Mouse (Mus musculus): ENCODE measurements around the gene Wwtr1. TPM values are rescaled to one million over a fixed set of nuclear protein-coding genes. Genes with fewer than 3 reads are reported as not detected.

The Wwtr1 gene
- total RNA-seq, 2 experiments from 2014 or later, result 12.0 to 12.4 TPM

- no peak overlapping the region for H3K4me3 ChIP-seq
- DNase-seq (ENCODE audit: extremely low spot score in 1 of 2, low spot score in 2 of 2), result no peak
- intact Hi-C loops (cut with DNase I), result no loop called here
- TF ChIP-seq CTCF (IDR thresholded peaks at IDR 0.05), result no peak
- H3K27ac ChIP-seq, result no peak overlapping the region
Measured at GRCm38 (mm10) chr3:57428682-57429464, 146.8 kb downstream of the Wwtr1 start.

DNA sequence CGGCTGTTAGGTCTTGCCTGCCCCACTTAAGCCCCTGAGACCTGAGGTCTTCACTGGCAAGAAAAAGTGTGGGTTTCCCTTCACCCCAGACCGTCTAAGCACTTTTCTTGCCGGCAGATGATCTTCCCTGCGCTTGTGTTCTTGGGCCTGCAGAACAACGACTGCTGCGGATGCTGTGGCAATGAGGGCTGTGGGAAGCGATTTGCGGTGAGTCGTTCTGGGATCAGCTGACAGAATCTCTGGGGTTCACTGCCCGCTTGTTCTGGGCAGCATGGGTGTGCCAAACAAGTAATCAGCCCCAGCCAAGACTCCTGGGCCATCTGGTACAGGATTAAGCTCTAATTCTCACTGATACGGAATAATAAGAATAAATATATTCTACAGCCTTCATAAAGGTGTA is 149.4 kb downstream of the Wwtr1 start:
- Histone ChIP-seq H3K4me3 (no peak overlapping the region), H3K27ac (no peak overlapping the region)
- DNase-seq (ENCODE audit: extremely low spot score in 1 of 2, low spot score in 2 of 2), result no peak
- TF ChIP-seq CTCF (IDR thresholded peaks at IDR 0.05), result no peak
- intact Hi-C loops (cut with DNase I), result no loop called here

DNA sequence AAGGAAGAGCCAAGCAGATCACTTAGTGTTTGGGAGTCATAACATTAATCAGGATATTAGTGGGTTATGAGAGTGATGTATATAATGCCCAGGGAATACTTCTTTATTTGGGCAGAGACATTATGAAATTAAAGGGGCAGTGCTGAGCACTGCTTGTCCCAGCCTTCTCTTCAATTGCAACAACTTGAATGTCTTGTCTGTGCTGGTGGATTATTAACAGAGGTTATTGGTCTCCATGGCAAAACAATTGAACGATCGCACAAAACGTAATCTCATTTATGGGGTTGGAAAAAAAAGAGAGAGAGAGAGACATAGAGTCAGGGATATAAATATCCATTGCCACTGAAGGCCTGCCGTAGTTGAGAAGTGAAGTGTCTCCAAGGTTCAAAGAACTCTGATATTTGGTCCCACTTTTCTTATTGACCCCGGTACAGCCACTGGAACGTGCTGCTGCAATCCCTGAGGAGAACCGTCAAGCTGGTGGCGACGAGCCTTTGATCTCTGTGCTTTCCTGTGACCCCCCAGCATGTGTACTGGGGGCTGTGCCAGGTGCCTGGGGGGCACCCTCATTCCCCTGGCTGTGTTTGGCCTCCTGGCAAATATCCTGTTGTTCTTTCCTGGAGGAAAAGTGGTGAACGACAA is 150.5 kb downstream of the Wwtr1 start, which contains the start of gene Tm4sf4:
Tm4sf4 (plus strand) TSS at position 226 of the 642 bp plus-strand sequence.
- Histone ChIP-seq H3K27ac (no peak within 1 kb of the TSS), H3K4me3 (no peak within 1 kb of the TSS)
- TF ChIP-seq CTCF (IDR thresholded peaks at IDR 0.05), result no peak
- no peak for DNase-seq (ENCODE audit: extremely low spot score in 1 of 2, low spot score in 2 of 2)
- intact Hi-C loops (cut with DNase I), result no loop called here

- H3K4me3 ChIP-seq, result no peak overlapping the region
- no peak overlapping the region for H3K27ac ChIP-seq
- no peak for TF ChIP-seq CTCF (IDR thresholded peaks at IDR 0.05)
- no peak for DNase-seq (ENCODE audit: extremely low spot score in 1 of 2, low spot score in 2 of 2)
- intact Hi-C loops (cut with DNase I), result no loop called here
Measured at GRCm38 (mm10) chr3:57420660-57421059, 155.1 kb downstream of the Wwtr1 start.

DNA sequence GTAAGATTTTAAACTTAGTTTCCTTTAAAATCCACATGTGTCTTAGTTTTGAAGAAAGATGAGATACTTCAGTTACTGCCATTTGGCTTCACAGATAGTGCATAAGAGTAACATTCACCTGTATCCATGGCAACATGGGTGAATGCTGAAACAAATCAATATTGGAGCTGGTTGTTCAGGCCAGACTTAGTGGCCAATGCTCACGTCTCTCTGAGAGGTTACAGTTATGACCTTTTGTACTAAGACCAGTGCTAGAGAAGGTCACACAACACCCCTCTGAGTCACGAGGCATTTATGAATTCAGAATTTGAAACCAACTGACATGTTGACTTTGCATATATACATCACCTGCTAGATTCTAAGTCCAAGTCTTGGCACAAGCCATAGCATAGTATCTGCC is 155.5 kb downstream of the Wwtr1 start:
- no peak for TF ChIP-seq CTCF (IDR thresholded peaks at IDR 0.05)
- DNase-seq (ENCODE audit: extremely low spot score in 1 of 2, low spot score in 2 of 2), result no peak
- Histone ChIP-seq H3K27ac (no peak overlapping the region), H3K4me3 (no peak overlapping the region)
- intact Hi-C loops (cut with DNase I), result no loop called here

GRCm38 (mm10) chr3:57411535-57411934 is 164.2 kb downstream of the Wwtr1 start:
- no peak for TF ChIP-seq CTCF (IDR thresholded peaks at IDR 0.05)
- Histone ChIP-seq H3K4me3 (no peak overlapping the region), H3K27ac (no peak overlapping the region)
- no peak for DNase-seq (ENCODE audit: extremely low spot score in 1 of 2, low spot score in 2 of 2)
- intact Hi-C loops (cut with DNase I), result no loop called here

Small RNA genes lying within 50 kb of the gene (microRNA-seq; reads per million reads assigned to microRNA genes)
- gene Mir6377, result 0 reads per million in 2 experiments

Other genes starting within 250 kb of the Wwtr1 start
- not detected for gene Tm4sf4, start 150.6 kb downstream of the Wwtr1 start, total RNA-seq (2021)
- gene Commd2, start 75.8 kb upstream of the Wwtr1 start, total RNA-seq (2021), result 10 to 100 TPM; 21.8 to 22.9 TPM
- 1 to 10 TPM; 1.1 to 1.3 TPM for gene Ankub1, start 116.9 kb upstream of the Wwtr1 start, total RNA-seq (2021)
- gene Rnf13, start 160.2 kb upstream of the Wwtr1 start, total RNA-seq (2021), result 10 to 100 TPM; 93.7 to 94.2 TPM